Mouse (Mus musculus): Measurements from ENCODE around the gene Hopx. TPM values are rescaled to one million over a fixed set of nuclear protein-coding genes. Genes with fewer than 3 reads are reported as not detected.

Hopx gene
- polyA plus RNA-seq, 1 experiment from 2014 or later = 13.6 TPM

DNA sequence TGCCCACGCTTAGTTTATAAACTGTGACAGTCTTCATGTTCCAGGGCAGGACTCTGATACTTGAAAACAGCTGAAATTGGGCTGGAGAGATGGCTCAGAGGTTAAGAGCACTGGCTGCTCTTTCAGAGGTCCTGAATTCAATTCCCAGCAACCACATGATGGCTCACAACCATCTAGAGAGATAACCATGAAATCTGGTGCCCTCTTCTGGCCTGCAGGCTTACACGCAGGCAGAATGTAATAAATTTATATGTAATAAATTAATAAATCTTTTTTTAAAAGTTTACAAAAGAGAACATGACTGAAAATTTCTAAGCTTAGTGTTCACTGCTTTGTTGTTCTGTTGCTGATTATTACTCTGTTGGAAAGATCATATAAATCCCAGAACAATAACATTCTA, 43.9 kb downstream of the Hopx start:
- ATAC-seq (ENCODE audit: low read depth) = no peak
- H3K9ac ChIP-seq (ENCODE audit: low read length) = no peak overlapping the region
- H3K27me3 ChIP-seq (ENCODE audit: control insufficient read depth, insufficient read depth, low read depth, low read length) = no peaks in the 10 kb centered on the region
- 80% methylated on average over 2 of the region's 2 CpGs for WGBS
- H3K4me3 ChIP-seq (ENCODE audit: low read length) = no peak overlapping the region
- no peak overlapping the region for H3K27ac ChIP-seq (ENCODE audit: low read length)
- H3K9me3 ChIP-seq (ENCODE audit: control insufficient read depth, low read length) = no peaks in the 10 kb centered on the region
- H3K4me1 ChIP-seq (replicated peaks; ENCODE audit: control insufficient read depth, insufficient read depth, low read length) = peaks cover 5% of the 10 kb centered on the region
- H3K4me2 ChIP-seq (ENCODE audit: low read depth, low read length) = no peak overlapping the region
- no peaks in the 10 kb centered on the region for H3K36me3 ChIP-seq (ENCODE audit: control insufficient read depth, insufficient read depth, low read length)

DNA sequence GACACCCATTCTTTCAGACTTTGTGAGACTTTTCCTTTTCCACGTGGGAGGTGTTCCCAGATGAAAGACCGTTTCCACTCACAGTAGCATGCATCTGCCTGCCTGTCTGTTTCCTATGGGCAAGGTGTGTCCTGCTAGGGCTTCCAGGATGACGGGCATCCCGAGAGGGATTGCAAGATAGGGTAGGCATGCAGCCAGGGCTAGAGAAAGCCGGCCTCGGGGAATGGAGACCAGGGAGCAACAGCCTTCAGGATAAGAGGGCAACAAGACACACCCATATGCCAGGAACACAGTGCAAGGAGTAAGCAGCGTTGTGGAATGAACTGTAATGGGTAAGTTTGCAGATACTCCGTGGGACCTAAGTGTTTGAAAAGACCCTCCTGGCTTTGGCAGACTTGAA, 47.6 kb downstream of the Hopx start:
- no peak overlapping the region for H3K4me3 ChIP-seq (ENCODE audit: low read length)
- H3K27me3 ChIP-seq (ENCODE audit: control insufficient read depth, insufficient read depth, low read depth, low read length) = no peaks in the 10 kb centered on the region
- H3K36me3 ChIP-seq (ENCODE audit: control insufficient read depth, insufficient read depth, low read length) = no peaks in the 10 kb centered on the region
- H3K27ac ChIP-seq (ENCODE audit: low read length) = no peak overlapping the region
- ATAC-seq (ENCODE audit: low read depth) = no peak; the same call in 1 of the 2 replicates
- H3K9me3 ChIP-seq (ENCODE audit: control insufficient read depth, low read length) = no peaks in the 10 kb centered on the region
- no peak overlapping the region for H3K9ac ChIP-seq (ENCODE audit: low read length)
- 49% methylated on average over 8 of the region's 8 CpGs for WGBS
- H3K4me2 ChIP-seq (ENCODE audit: low read depth, low read length) = no peak overlapping the region
- H3K4me1 ChIP-seq (replicated peaks; ENCODE audit: control insufficient read depth, insufficient read depth, low read length) = peaks cover 2% of the 10 kb centered on the region; the same call in 1 of the 2 replicates

DNA sequence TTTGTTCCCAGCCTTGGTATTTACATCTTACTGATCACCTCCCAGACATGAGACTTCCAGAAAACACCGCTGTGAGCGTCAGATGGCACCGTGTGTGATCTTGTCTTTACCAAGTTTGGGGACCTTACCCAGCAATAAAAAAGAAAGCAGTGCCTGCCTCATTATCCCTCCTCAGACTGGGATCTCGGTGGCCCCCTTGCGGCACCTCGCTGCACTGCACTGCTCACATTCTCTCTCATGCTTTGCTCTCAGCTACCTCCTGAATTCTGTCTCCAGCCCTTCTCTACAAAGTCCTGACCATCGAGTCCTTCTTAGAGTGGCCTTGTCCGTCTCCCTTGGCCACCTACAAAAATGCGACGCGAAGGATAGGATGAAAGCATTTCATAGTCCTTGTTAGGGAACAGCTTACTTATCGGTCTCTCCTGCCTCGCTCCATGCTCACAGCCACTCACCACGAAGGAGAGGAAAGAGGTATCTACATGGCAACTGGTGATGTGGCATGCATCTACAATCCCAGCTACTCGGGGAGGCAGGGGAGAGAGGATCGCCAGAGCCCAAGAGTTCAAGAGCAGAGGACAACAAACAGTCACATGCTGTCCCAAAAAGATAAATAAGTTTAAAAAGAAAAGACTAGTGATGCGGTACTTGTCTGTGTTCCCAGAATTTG, 53.4 kb downstream of the Hopx start:
- ATAC-seq (ENCODE audit: low read depth) = peak; percentile 28; the same call in 1 of the 2 replicates
- 27% methylated on average over 17 of the region's 17 CpGs for WGBS
- peak overlapping the region; percentile 23 for H3K4me3 ChIP-seq (ENCODE audit: low read length)

DNA sequence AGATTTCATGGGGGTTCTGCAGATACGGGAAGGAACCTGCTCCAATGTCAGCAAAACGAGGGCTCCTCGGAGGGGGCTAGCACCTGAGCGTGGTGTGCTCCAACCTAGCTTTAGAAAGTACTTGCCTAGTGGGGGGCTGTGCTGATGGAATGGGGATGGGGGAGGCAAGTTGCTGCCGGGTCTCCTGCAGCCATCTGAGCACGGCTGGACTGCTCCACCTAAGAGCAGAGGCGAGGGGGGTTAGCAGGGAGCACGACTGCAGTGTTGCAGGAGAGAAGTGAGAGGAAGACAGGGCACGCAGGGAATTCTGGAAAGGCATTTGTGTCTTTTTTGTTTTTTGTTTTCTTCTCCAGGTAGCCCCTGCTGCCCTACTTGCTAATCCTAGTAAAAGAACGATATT, 54.6 kb downstream of the Hopx start:
- Histone ChIP-seq H3K9ac (ENCODE audit: low read length) (no peak overlapping the region), H3K4me1 (replicated peaks; ENCODE audit: control insufficient read depth, insufficient read depth, low read length) (no peaks in the 10 kb centered on the region), H3K27me3 (ENCODE audit: control insufficient read depth, insufficient read depth, low read depth, low read length) (no peaks in the 10 kb centered on the region), H3K9me3 (ENCODE audit: control insufficient read depth, low read length) (no peaks in the 10 kb centered on the region), H3K27ac (ENCODE audit: low read length) (no peak overlapping the region), H3K36me3 (ENCODE audit: control insufficient read depth, insufficient read depth, low read length) (no peaks in the 10 kb centered on the region), H3K4me3 (ENCODE audit: low read length) (no peak overlapping the region), H3K4me2 (ENCODE audit: low read depth, low read length) (no peak overlapping the region)
- no peak for ATAC-seq (ENCODE audit: low read depth)
- 30% methylated on average over 10 of the region's 10 CpGs for WGBS

More for the DNA sequence above, 53.4 kb downstream of the Hopx start:
- H3K27ac ChIP-seq (ENCODE audit: low read length) = no peak overlapping the region
- H3K9me3 ChIP-seq (ENCODE audit: control insufficient read depth, low read length) = no peaks in the 10 kb centered on the region
- H3K9ac ChIP-seq (ENCODE audit: low read length) = no peak overlapping the region
- no peaks in the 10 kb centered on the region for H3K4me1 ChIP-seq (replicated peaks; ENCODE audit: control insufficient read depth, insufficient read depth, low read length)
- no peaks in the 10 kb centered on the region for H3K27me3 ChIP-seq (ENCODE audit: control insufficient read depth, insufficient read depth, low read depth, low read length)
- H3K36me3 ChIP-seq (ENCODE audit: control insufficient read depth, insufficient read depth, low read length) = no peaks in the 10 kb centered on the region
- H3K4me2 ChIP-seq (ENCODE audit: low read depth, low read length) = 0 out of 2 replicates have a peak overlapping the region, but pooled peaks have one; percentile 28

DNA sequence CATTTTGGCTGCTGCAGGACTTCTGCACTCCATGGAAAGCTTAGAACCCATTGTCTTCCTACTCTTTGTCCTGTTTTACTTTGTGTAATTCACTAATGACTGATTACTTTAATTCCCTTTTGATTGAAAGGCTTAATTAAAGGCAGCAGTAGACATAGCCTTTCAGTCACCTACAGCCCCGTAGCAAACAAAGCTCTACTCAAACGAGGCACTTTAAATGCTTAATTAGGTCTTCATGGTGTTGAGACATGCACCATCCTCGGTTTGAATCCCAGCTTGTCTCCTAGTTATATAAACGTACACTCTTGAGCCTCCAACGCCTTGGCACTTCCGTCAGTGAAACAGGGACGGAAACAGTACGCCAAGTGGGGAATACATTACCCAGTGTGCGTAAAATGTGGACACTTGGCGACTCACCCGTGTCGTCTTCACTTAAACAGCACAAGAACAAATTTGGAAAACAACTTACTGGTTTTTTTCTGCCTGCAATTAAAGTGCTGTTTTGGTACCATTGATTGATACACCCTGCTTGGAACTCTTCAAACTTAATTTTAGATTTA, 58.0 kb downstream of the Hopx start:
- H3K9ac ChIP-seq (ENCODE audit: low read length) = no peak overlapping the region
- no peaks in the 10 kb centered on the region for H3K36me3 ChIP-seq (ENCODE audit: control insufficient read depth, insufficient read depth, low read length)
- no peaks in the 10 kb centered on the region for H3K27me3 ChIP-seq (ENCODE audit: control insufficient read depth, insufficient read depth, low read depth, low read length)
- WGBS = 70% methylated on average over 12 of the region's 12 CpGs
- H3K4me2 ChIP-seq (ENCODE audit: low read depth, low read length) = no peak overlapping the region
- no peak overlapping the region for H3K27ac ChIP-seq (ENCODE audit: low read length)
- no peak for ATAC-seq (ENCODE audit: low read depth)
- no peaks in the 10 kb centered on the region for H3K4me1 ChIP-seq (replicated peaks; ENCODE audit: control insufficient read depth, insufficient read depth, low read length)
- H3K4me3 ChIP-seq (ENCODE audit: low read length) = no peak overlapping the region
- 0 out of 2 replicates have a peak, but pooled peaks cover 3% of the 10 kb centered on the region for H3K9me3 ChIP-seq (ENCODE audit: control insufficient read depth, low read length)

DNA sequence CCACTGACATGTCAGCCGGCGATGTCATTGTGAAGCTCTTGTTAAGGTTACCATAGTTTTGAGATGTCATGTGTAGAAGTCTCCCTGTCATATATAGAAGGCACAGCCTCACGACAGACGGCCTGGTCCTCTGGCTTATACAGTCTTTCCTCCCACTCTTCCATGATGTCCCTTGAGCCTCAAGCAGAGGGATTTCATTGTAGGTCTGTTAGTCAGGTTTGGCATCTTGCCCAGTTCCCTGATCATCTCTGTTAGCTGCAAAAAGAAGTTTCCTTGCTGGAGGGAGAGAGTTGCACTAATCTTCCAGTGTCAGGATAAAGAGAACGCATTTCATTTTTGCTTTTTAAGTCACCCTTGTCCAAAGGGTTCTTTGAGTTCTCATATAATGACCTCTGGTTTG, 62.3 kb downstream of the Hopx start:
- Histone ChIP-seq H3K36me3 (ENCODE audit: control insufficient read depth, insufficient read depth, low read length) (no peaks in the 10 kb centered on the region), H3K4me1 (replicated peaks; ENCODE audit: control insufficient read depth, insufficient read depth, low read length) (no peaks in the 10 kb centered on the region), H3K4me2 (ENCODE audit: low read depth, low read length) (no peak overlapping the region), H3K27me3 (ENCODE audit: control insufficient read depth, insufficient read depth, low read depth, low read length) (no peaks in the 10 kb centered on the region), H3K27ac (ENCODE audit: low read length) (no peak overlapping the region), H3K9me3 (ENCODE audit: control insufficient read depth, low read length) (0 out of 2 replicates have a peak, but pooled peaks cover 3% of the 10 kb centered on the region), H3K4me3 (ENCODE audit: low read length) (no peak overlapping the region), H3K9ac (ENCODE audit: low read length) (no peak overlapping the region)
- no peak for ATAC-seq (ENCODE audit: low read depth)
- WGBS = 92% methylated on average over 5 of the region's 5 CpGs

DNA sequence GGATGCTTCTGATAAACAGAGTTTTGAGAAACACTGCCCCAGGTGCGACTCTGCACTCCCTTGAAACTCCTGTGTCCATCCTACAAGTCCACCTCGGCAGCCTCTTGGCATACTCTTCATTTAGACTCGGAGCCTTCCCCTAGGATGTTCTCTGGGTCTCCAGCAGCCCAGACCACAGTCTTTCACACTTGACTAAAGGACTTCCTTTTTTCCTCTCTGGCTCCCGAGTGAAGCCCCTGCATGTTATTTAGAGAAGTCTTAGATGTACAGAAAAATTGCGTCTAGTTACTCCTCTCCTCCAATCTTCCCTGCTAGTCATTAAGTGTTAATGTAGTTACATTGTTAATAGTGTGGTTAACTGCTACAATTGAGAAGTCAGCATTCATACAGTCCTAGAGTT, 70.6 kb downstream of the Hopx start:
- Histone ChIP-seq H3K27ac (ENCODE audit: low read length) (no peak overlapping the region), H3K27me3 (ENCODE audit: control insufficient read depth, insufficient read depth, low read depth, low read length) (no peaks in the 10 kb centered on the region), H3K4me1 (replicated peaks; ENCODE audit: control insufficient read depth, insufficient read depth, low read length) (no peaks in the 10 kb centered on the region), H3K9ac (ENCODE audit: low read length) (no peak overlapping the region), H3K9me3 (ENCODE audit: control insufficient read depth, low read length) (no peaks in the 10 kb centered on the region), H3K4me3 (ENCODE audit: low read length) (no peak overlapping the region), H3K36me3 (ENCODE audit: control insufficient read depth, insufficient read depth, low read length) (no peaks in the 10 kb centered on the region), H3K4me2 (ENCODE audit: low read depth, low read length) (no peak overlapping the region)
- WGBS = 59% methylated on average over 5 of the region's 5 CpGs
- no peak for ATAC-seq (ENCODE audit: low read depth)

DNA sequence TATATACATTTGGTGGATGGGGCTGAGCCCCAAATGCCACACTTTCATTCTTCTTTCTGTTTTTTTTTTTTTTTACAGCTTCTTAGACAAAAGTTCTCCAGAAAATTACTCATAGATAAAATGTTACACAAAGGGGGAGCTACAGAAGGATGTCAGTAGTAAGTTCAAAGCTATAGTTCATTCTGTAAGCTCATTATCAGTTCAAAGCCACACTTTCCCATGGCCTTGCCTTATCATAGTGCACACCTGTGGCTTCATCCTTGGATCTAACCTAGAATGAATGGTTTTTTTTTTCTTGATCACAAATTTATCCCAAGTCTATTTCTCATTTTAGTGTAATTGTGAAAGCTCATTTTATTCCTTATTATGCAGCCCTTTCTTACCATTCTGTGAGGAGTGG, 75.5 kb downstream of the Hopx start:
- no peaks in the 10 kb centered on the region for H3K36me3 ChIP-seq (ENCODE audit: control insufficient read depth, insufficient read depth, low read length)
- no peak for ATAC-seq (ENCODE audit: low read depth)
- no peak overlapping the region for H3K4me2 ChIP-seq (ENCODE audit: low read depth, low read length)
- no peaks in the 10 kb centered on the region for H3K27me3 ChIP-seq (ENCODE audit: control insufficient read depth, insufficient read depth, low read depth, low read length)
- H3K4me1 ChIP-seq (replicated peaks; ENCODE audit: control insufficient read depth, insufficient read depth, low read length) = no peaks in the 10 kb centered on the region
- H3K9me3 ChIP-seq (ENCODE audit: control insufficient read depth, low read length) = no peaks in the 10 kb centered on the region; the same call in 1 of the 2 replicates
- no peak overlapping the region for H3K9ac ChIP-seq (ENCODE audit: low read length)
- no peak overlapping the region for H3K27ac ChIP-seq (ENCODE audit: low read length)
- no peak overlapping the region for H3K4me3 ChIP-seq (ENCODE audit: low read length)

DNA sequence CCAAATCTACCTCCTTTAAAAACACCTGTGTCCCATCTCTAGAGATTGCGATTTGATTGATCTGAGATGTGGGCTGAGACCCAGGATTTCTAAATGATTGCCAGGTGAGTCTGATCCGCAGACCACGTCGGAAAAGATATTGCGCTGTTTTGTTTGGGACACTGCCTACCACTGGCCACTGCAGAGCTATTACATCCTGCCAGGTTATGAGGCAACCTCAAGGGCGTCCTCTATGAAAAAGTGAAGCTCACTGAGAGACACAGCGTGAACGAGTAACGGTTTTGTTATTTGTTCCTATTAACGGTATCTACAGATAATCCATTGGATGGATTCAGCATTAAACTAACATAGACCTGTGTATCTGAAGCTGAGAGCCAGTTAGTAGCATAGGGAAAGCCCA, 76.5 kb downstream of the Hopx start:
- Histone ChIP-seq H3K36me3 (ENCODE audit: control insufficient read depth, insufficient read depth, low read length) (no peaks in the 10 kb centered on the region), H3K4me1 (replicated peaks; ENCODE audit: control insufficient read depth, insufficient read depth, low read length) (no peaks in the 10 kb centered on the region), H3K9ac (ENCODE audit: low read length) (no peak overlapping the region), H3K9me3 (ENCODE audit: control insufficient read depth, low read length) (no peaks in the 10 kb centered on the region; the same call in 1 of the 2 replicates), H3K4me2 (ENCODE audit: low read depth, low read length) (no peak overlapping the region), H3K27me3 (ENCODE audit: control insufficient read depth, insufficient read depth, low read depth, low read length) (no peaks in the 10 kb centered on the region), H3K4me3 (ENCODE audit: low read length) (no peak overlapping the region), H3K27ac (ENCODE audit: low read length) (no peak overlapping the region)
- WGBS = 86% methylated on average over 10 of the region's 10 CpGs
- ATAC-seq (ENCODE audit: low read depth) = no peak

Measured in lung, embryonic 16.5 days (tissue).